Mouse (Mus musculus) cerebellum, postnatal 14 days (tissue): ENCODE measurements around the gene Gpx6.

Experiments
- DNase-seq, 2 experiments: peaks; one replicate each; pipeline ENCODE4 v3.0.0; 2021; ENCODE audit warnings: mixed read lengths in 2 of 2

Gpx6 gene

GRCm38 (mm10) chr13:21323405-21323804 lies 11.5 kb downstream of the Gpx6 start:
- DNase-seq: no peak

- peak; percentile 2 to 22 for DNase-seq
Measured at GRCm38 (mm10) chr13:21326191-21326590, 14.3 kb downstream of the Gpx6 start.

GRCm38 (mm10) chr13:21326657-21327211 lies 14.8 kb downstream of the Gpx6 start:
- DNase-seq: peak; percentile 89 to 92

- DNase-seq: peak in 1 of 2 experiments; percentile 4
Measured at GRCm38 (mm10) chr13:21327424-21327823, 15.5 kb downstream of the Gpx6 start.

GRCm38 (mm10) chr13:21346610-21347009 lies 34.7 kb downstream of the Gpx6 start, which contains the start of gene Olfr1367:
Gene Olfr1367 (plus strand): TSS chr13:21346910.
- DNase-seq: no peak

- DNase-seq: no peak
Measured at GRCm38 (mm10) chr13:21350593-21350992, 38.7 kb downstream of the Gpx6 start.

GRCm38 (mm10) chr13:21362621-21363248 lies 50.8 kb downstream of the Gpx6 start, which contains the start of gene Zscan12:
Gene Zscan12 (plus strand): TSS chr13:21362820.
- DNase-seq: peak; percentile 87 to 90

GRCm38 (mm10) chr13:21363719-21364118 lies 51.8 kb downstream of the Gpx6 start:
- peak in 1 of 2 experiments; percentile 9 for DNase-seq

- DNase-seq: no peak
Measured at GRCm38 (mm10) chr13:21366635-21367034, 54.7 kb downstream of the Gpx6 start.
